Mouse (Mus musculus) MEL (cell line): ENCODE measurements at regions not wholly inside any gene's neighbourhood (a gene's known extent, or its start where the extent isn't known, plus 50 kb on each side); places are given as distances from the start of the nearest gene placed in this dataset.

Experiments
- BHLHE40 ChIP-seq: IDR thresholded peaks from 2 replicates; pipeline ENCODE4 v1.6.1; 2012; ENCODE audit warnings: low read depth, mild to moderate bottlenecking, inconsistent platforms, low read length, improper control_type of control experiment, borderline replicate concordance
- CHD2 ChIP-seq: IDR thresholded peaks from 2 replicates; pipeline ENCODE4 v1.6.1; 2011; ENCODE audit warnings: low read length, improper control_type of control experiment
- CTCF ChIP-seq, 3 experiments: IDR thresholded peaks in 2 of 3; conservative IDR thresholded peaks in 1 of 3; 2 replicates each; pipeline ENCODE4 v1.5.1; 2011 to 2012; ENCODE audit warnings: low read length in 3 of 3, low read depth in 2 of 3, mild to moderate bottlenecking in 2 of 3, improper control_type of control experiment in 1 of 3, inconsistent platforms in 1 of 3, mixed read lengths in 1 of 3, moderate library complexity in 1 of 3; ENCODE audit not compliant: control insufficient read depth in 1 of 3, insufficient read depth in 1 of 3, poor library complexity in 1 of 3, severe bottlenecking in 1 of 3
- E2F4 ChIP-seq: IDR thresholded peaks from 2 replicates; pipeline ENCODE4 v1.6.1; 2011; ENCODE audit warnings: low read depth, low read length, improper control_type of control experiment, borderline replicate concordance
- EP300 ChIP-seq, 2 experiments: IDR thresholded peaks; 2 replicates each; pipeline ENCODE4 v1.6.1; 2011; ENCODE audit warnings: improper control_type of control experiment in 2 of 2, low read length in 2 of 2, low read depth in 1 of 2, mild to moderate bottlenecking in 1 of 2
- GATA1 ChIP-seq: IDR thresholded peaks from 2 replicates; pipeline ENCODE4 v1.6.1; 2011; ENCODE audit warnings: low read depth, low read length, improper control_type of control experiment
- MAFK ChIP-seq: IDR thresholded peaks from 2 replicates; pipeline ENCODE4 v1.6.1; 2011; ENCODE audit warnings: low read depth, mild to moderate bottlenecking, low read length, improper control_type of control experiment, borderline replicate concordance
- NRF1 ChIP-seq: IDR thresholded peaks from 2 replicates; pipeline ENCODE4 v1.6.1; 2014; ENCODE audit warnings: low read depth, mild to moderate bottlenecking, inconsistent platforms, low read length, improper control_type of control experiment, moderate library complexity; ENCODE audit not compliant: poor library complexity, insufficient read depth, severe bottlenecking
- POLR2AphosphoS2 ChIP-seq: IDR thresholded peaks from 2 replicates; pipeline ENCODE4 v1.6.1; 2011; ENCODE audit warnings: low read length, improper control_type of control experiment
- POLR2AphosphoS5 ChIP-seq: IDR thresholded peaks from 2 replicates; pipeline ENCODE4 v1.6.1; 2012; ENCODE audit warnings: low read depth, borderline replicate concordance, mild to moderate bottlenecking, inconsistent platforms, low read length, moderate library complexity, mixed read lengths
- RCOR1 ChIP-seq: IDR thresholded peaks from 2 replicates; pipeline ENCODE4 v1.6.1; 2012; ENCODE audit warnings: low read depth, mild to moderate bottlenecking, inconsistent platforms, low read length, improper control_type of control experiment
- ZNF384 ChIP-seq: IDR thresholded peaks from 2 replicates; pipeline ENCODE4 v1.6.1; 2012; ENCODE audit warnings: low read depth, mild to moderate bottlenecking, inconsistent platforms, low read length, improper control_type of control experiment

DNA sequence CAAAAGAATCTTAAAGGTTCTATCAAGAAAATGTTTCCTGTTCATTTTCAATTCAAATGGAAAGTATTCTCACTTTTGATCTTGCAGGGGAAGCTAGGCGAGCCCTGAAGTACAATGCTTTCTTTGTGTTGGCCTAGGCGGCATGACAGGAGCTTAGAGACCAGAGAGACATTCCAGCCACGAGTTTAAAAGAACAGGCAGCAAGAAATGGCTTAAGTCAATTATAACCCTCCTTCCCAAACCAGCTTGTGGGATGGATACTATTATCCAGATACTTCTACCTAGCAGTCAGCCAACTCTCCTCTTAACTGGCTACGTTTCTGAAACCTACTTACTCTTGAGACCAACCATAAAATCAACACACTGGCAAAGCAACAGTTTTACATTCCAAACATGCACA, 124.3 kb downstream of the Twistnb start:
- TF ChIP-seq RCOR1 (no peak), E2F4 (no peak), MAFK (no peak), CHD2 (no peak), CTCF (IDR thresholded peaks at IDR 0.05 in 2 of 3, conservative IDR thresholded peaks at IDR 0.05 in 1 of 3; ENCODE audit: control insufficient read depth in 1 of 3, insufficient read depth in 1 of 3, low read depth in 2 of 3, low read length in 3 of 3, poor library complexity in 1 of 3, severe bottlenecking in 1 of 3) (no peak), EP300 (IDR thresholded peaks at IDR 0.05; ENCODE audit: low read depth in 1 of 2, low read length in 2 of 2) (no peak), GATA1 (no peak), NRF1 (no peak), BHLHE40 (no peak), POLR2AphosphoS5 (no peak), POLR2AphosphoS2 (no peak), ZNF384 (no peak)
